Mouse (Mus musculus) heart, adult 2 months (tissue): ENCODE data around the gene Lamb3.

Experiments used
- CTCF ChIP-seq: fragments of 200-600 bp; IDR thresholded peaks from 2 replicates; pipeline ENCODE4 v1.8.1; 2022; ENCODE audit warnings: antibody characterized with exemption, mild to moderate bottlenecking, moderate library complexity
- POLR2A ChIP-seq: fragments of 200-500 bp; IDR thresholded peaks from 2 replicates; pipeline ENCODE4 v1.6.1; 2011; ENCODE audit warnings: mild to moderate bottlenecking, low read depth, low read length, control low read depth; ENCODE audit not compliant: insufficient read depth

DNA sequence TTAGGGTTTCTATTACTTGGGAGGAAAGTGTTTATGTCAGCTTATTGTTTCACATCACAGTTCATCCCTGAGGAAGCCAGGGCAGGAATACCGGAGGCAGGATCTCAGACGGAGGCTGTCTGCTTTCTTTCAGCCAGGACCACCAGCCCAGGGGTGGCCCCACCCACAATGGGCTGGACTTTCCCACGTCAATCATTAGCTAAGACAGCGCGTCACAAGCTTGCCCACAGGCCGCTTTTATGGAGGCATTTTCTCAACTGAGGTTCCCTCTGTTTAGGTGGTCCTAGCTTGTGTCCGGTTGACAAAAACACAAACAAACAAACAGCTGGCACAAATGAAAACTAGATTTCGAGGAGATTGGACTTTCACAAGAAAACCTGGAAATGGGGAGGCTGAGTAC is 174.9 kb downstream of the Lamb3 start:
- TF ChIP-seq POLR2A = no peak
- TF ChIP-seq CTCF = no peak
